Mouse (Mus musculus): Measurements from ENCODE around the gene Rpl29.

Gene Rpl29

DNA sequence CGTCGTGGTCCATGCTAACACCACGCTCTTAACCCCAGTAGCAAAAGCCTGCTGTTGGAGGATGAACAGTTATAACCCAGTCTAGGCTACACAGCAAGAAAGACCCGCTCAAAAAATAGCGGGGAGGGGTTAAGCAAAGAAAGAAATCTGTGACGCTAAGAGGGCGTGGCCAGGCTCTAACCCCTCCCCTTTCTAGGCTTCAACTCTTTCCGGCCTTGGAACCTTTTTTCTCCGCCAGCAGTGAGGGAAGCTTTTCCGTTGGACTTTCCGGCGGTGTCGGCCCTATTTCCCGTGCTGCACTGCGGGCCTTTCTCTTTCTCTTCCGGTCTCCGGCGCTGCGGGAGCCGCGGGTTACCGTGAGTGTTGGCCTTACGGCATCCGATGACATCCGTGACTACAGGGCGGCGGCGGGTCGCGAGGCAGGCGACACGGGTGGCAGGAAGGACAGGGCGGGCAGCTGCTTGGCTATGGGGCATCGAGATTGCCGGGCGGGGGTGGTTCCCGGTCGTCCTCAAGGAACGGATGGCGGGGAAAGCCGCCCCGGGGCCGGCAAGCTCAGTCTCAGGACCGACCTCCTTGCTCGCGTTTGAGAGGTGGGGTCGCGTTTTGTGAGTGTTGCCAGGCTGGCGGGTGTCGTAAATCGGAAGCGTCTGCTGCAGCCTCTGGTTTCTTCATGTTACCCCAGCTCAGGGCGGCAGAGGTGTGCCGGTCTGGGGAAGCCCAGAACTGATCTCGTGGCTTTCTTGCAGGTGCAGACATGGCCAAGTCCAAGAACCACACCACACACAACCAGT, at the start of gene Rpl29:
Gene Rpl29, plus strand, starts transcription at position 234 of the 794 bp plus-strand sequence.
- DNase-seq (ENCODE audit: low read depth), result peak; percentile 95

DNA sequence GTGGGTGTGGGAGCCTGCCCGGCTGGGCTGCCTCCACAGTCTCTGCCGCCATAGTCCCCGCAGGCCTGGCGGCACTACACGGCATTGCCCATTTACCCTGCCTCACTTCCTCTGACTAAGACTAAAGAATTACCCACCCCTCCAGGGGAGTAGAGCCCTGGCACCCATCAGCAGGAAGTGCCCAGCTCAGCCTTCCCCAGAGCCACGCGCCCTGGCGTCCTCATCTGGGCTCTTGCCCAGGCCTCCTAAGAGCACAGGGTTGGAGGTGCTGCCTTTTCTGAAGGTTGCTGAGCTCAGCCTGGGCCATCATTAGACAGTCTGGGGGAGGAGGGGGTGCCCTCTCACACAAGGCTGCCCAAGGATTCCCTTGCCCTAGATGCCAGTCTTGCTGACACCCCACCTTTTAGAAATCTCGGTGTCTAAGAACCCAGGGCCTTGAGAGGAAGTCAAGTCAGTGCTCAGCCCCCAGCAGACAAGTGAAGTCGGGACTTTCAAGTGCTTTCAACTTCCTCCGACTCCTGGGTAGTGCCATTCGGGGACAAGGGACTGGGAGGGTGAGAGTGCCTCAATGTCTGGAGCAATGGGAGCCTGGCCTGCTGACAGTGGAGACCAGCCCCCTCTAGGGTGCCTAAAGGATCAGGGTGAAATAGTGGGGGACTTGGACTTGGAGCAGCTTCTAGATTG, 42.9 kb upstream of the Rpl29 start:
- no peak for DNase-seq (ENCODE audit: low read depth)

DNA sequence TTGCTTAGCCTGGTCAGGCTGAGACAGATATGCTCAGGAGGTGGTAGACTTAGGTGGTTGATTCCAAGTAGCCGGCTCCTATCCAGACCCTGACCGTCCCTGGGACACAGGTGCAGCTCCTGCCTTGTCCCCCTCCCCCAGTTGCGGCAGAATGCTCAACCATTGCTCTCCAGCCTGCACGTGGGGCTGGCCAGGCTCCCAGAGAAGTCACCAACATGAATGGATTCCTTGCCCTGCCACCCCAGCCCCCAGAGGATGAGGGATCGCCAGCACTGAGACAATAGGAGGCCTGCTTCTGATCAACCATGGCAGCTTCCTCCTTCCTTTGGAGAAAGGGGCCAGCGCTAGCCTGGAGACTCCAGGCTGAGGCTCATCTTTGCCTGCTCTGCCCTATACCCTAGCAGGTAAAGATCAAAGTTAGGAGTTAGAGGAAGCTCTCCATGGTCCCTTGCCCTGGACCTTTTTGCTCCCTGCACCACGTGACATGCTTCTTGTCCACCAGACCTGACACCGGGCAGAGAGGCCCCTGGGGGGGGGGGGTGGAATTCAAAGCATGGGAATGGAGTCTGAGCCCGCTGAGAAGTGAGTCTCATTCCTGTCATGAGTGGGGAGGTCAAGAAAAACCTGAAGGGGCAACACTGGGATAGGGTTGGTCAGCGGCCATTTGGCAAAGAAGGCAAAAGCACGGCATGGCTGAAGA, 36.3 kb upstream of the Rpl29 start:
- DNase-seq (ENCODE audit: low read depth), result no peak

DNA sequence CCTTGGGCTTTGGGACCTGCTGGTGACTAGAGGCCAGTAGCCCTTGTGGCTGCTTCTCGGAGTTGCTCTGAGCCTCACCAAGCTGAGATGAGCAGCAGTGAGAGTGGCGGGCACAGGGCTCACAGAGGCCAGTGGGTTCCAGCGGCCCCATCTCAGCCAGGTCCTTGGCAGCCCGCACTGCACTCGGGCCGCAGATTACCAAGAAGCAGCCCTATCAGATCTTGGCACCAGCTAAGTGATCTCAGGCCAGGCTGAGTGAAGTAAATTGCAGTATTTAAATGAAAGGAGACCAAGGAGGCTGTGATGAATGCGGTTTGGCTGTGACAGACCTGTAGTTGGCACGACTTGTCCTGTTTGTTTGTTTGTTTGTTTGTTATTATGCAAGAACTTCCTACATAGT, 35.7 kb upstream of the Rpl29 start:
- DNase-seq (ENCODE audit: low read depth), result no peak

DNA sequence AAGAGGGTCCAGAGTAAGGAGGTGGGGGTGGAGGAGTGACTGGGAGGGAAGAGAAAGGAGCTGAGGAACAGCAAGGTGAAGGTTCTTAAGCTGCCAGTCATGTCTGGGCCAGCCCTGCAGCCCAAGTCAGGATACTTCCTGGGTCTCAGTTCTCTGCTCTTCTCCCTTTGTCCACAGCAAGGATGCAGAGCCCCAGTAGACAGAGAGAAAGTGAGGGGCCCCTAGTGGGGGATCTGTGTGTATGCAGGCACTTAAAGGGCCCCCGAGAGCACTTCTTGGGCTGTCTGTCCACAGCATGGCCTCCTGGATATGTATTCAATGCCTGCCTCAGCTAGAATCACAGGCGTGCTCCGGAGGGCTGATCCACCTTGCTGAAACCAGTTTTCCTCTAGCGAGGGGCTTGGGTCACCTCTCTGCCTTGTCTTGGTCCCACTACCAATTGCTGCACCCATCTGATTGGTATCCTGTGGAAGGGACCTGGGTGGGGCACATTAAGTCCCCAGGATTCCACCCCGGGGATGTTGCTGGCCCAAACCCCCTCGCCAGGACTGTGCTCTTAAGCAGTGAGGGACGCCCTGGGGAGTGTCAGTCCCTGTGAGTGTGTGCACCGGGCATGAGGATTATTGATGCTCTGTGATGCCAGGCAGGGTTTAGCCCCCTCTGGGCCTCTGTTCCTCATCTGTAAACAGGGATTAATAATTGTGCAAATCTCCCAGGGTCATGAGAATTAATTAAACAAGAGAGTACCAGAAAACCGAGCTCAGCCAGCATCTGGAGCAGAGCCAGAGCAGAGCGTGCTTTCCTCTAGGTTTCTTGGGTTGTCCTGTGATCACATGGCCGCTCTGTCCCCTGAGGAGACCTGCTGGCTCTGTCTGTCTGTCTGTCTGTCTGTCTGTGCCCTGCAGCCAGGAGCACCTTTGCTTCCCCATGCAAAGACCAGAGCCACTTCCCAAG, 34.3 kb upstream of the Rpl29 start:
- DNase-seq (ENCODE audit: low read depth), result no peak

DNA sequence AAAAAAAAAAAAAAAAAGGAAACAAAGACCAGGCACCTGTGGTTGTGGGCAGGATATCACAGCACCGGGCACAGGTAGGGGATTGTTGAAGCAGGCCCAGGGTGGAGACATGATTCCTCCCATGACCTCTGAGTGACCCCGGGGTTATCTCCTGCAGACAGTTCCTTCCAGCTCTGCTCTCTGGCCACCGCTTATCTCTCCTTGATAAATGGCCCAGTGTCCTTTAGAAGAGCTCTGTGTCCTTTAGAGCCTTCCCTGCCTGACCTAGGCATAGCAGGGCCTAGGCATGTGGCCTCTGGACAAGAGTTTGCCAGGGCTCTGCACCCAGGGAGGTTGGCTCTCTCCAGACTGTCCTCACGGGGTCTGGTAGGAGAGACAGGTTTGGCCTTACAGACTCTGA, 31.5 kb upstream of the Rpl29 start:
- DNase-seq (ENCODE audit: low read depth), result no peak

DNA sequence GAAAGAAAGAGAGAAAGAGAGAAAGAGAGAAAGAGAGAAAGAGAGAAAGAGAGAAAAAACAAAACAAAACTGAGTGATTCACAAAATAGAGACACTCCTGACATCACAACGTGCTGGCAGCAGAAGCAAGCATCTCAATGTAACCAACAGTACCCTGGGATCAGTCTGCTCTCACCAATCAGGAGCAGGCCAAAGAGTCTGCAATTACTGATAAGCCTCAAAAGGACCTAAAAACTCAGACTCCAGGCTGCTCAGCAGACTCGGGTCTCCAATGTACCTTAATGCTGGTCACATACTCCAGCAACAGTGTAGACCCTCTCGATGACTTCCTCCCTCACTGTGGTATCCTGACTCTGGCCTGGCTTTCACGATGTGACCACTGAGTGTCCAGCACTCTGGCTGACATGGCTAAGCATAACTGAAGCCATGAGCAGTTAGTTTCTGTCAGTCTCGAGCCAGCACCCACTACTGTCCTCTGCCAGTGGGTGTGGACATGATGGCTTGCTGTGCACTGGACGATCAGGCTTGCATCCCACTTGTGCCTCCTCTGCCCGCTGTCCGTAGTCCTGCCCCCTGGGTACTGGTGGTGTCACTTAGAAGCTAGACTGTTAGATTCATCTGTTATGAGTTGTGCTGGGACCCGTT, 30.5 kb upstream of the Rpl29 start:
- peak; percentile 79 for DNase-seq (ENCODE audit: low read depth)

DNA sequence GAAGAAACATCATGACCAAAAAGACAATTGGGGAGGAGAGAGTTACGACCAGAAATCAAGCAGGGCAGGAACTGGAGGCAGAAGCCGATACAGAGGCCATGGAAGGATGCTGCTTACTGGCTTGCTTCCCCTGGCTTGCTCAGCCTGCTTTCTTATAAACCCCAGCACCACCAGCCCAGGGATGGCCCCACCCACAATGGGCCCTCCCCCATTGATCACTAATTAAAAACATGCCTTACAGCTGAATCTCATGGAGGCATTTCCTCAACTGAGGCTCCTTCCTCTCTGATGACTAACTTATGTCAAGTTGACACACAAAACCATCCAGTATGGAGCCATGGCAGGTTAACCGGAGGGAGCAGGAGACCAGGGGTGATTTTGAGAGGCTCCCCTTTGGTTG, 29.4 kb upstream of the Rpl29 start:
- DNase-seq (ENCODE audit: low read depth), result no peak

DNA sequence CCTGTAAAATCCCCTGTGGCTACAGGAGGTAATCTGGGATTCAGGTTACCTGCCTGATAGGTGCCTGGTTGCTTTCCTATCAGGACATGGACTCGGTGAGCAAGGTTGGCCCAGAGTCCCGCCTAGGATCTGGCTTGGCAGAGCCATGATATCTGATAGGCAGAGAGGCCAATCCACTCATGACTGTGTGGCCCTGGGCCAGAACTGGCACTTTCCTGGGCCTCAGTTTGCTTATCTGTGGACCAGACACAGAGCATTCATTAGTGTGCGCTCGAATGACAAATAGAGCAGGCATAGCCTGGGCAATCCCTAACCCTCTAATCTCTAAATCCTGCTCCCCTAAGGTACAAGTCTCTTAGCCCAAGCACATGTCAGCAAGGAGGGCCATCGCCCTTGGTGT, 27.1 kb upstream of the Rpl29 start:
- DNase-seq (ENCODE audit: low read depth), result no peak

DNA sequence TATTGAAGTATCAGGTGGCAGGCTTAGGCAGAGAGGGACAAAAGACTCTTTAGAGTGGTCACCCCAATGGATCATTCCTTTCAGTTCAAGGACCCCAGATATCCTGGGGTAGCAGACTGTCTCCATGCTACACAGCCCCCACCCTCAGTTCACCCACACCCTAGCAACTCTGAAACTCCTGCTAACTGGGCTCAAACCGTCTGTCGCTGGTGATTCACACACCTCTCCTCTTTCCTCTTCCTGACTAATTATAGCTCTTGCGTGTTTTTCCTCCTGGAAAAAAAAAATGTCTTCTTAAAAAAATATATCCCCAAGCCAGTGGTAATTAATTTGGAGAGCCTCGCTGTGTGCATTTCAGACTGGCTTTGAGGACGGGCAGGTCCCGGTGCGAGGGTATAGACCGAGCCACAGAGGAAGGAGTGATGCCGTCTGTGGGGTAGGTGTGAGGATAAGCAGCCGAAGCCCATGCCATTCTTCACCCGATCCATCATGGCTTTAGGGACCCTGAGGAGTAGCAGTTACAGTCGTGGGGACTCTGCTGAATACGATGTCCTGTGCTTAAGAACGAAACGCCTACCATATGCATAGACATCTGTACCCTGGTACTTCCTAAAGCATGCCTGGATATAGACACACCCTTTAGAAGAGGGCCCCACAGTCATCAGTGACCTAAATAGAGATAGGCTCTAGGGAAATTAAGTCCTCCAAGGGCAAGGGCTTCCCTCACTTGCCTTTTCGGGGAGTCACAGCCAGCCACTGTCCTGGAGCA, 26.5 kb upstream of the Rpl29 start:
- DNase-seq (ENCODE audit: low read depth), result no peak

DNA sequence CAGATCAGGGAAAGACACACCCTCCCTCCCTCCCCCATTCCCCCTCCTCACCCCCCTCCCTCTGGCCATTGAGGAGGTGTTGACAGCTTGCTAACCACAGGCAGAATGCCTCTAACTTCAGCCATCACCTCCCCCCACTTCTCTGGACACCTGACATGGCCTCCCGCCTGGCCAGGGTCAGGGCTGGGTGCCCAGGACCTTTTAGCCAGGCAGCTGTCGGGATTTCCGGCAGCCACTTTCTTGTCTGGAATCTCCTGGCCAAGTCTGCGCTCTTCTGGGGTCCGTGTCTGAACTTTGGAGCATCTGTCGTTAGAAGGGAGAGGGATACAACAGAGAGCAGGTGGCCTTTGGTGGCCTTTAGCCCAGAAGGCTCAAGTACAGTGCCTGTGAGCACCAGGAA, 24.0 kb upstream of the Rpl29 start:
- DNase-seq (ENCODE audit: low read depth), result no peak

DNA sequence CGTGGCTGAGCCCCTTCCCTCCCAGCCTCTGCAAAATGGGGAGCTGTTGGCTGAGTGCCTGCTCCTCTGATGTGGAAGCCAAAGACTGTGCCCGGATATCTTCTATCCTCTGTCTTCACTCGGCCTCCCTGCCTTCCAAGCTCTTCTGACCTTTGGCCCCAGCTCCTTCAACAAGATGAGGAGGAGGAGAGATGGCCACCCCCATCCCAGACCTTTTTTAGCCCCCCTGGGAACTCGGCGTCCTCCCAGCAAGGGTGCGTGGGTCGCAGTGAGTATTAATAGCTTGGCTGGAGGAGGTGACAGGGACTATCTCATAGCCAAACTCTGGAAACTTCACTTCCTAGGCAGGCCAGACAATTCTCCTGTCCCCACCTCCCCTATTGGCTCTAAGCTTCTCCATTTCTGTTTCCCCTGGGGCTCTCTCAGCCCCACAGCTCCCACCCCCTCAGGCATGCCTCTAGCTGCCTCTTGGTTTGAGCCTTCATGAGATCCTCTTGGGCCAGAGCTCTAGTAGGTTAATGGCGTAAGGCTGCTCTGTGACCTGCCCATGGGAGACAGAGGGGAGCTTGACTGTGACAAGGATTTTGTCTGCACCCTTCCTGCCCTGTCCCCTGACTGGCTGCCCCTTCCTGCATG, 22.7 kb upstream of the Rpl29 start:
- DNase-seq (ENCODE audit: low read depth), result no peak

DNA sequence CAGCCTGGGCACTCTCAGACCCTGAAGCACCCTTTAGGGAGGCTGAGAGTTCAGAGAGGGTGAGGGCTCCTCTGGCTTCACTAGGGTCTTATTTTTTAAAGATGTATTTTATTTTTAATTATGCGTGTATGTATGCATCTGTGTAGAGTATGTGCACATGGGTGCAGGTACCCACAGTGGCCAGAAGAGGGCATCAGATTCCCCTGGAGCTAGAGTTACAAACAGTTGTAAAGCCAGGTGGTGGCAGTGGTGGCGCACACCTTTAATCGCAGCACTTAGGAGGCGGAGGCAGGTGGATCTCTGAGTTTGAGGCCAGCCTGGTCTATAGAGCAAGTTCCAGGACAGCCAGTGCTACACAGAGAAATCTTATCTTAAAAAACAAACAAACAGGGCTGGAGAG, 20.2 kb upstream of the Rpl29 start:
- no peak for DNase-seq (ENCODE audit: low read depth)

DNA sequence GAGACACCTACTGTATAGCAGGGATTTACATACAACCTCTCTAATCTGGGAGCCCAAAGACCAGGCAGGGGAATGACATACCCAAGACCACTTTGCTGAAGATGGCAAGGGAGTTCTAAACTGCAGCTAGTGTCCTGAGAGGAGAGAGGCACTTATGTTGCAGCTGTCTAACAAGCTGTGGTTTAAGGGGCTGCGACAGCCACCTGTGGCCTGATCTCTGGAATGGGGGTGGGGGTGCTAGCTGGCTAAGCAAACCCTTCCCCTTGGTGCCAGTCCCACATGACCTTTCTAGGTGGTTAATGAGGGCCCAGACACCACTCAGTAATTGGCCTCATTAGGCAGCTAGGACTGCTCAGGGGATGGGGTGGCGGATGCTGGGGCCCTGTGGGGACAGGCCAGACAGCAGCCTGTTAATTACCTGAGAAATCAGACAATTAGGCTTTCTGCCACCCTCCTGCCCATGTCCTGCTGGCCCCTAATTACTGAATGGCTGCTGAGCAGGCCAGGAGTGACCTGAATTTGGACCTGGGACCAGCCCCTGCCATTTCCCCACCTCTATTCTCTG, 19.1 kb upstream of the Rpl29 start:
- DNase-seq (ENCODE audit: low read depth), result no peak

DNA sequence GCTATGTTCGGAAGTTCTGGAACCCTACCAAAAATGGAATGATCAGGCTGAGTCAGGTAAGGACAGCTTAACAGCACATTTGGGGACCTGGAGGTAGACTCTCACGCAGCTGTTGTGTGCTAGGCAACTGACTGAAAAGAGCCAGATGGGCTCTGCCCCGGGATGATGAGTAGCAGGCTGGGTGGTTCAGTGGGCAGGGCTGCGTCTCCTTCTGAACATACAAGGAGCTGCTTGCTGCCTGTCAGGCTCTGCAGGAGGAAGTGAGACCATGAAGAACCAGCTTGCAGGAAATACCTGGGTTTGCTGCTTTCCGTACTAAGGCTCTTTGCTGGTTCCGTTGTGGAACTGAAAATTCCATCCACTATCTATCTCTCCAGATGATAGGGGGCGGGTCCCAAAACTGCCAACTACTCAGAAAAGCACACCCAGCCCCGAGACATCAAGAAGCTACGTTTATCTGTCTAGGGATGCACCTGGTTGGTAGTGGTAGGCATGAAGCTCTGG, 18.1 kb upstream of the Rpl29 start:
- no peak for DNase-seq (ENCODE audit: low read depth)

DNA sequence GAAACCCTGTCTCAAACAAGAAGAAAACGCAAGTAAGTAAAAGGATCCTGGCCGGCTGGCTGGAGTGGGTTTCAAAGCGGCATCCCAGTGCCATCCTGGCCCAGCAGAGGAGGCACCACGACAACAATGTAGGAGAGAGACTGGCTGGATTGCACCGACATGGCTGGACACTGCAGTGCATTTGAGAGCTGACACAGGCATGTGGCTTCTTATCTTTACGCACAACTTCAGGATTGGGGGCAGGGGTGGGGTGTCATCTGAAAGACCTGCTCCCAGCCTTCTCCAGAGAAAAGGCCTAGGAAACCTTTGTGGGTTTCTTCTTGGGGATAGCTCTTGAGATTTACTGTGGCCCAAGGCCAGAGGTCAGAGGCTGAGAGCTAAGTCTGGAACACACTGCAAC, 17.5 kb upstream of the Rpl29 start:
- no peak for DNase-seq (ENCODE audit: low read depth)

DNA sequence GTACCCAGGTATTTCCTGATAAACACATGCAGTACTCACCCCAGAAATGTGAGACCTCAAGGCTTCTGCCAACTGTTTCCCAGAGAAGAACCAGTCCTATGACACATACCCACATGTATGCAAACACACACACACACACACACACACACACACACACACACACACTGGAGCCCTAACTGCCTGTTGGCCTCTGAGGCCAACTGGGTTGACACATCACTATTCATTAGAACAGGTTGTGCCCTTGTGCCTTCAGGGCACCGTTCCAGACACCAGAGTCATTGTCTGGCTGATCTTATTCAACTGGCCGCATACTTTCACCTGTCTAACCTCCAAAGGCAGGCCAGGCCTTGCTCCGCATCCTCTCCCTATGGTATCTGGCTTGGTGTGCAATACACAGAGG, 17.0 kb upstream of the Rpl29 start:
- DNase-seq (ENCODE audit: low read depth), result no peak

DNA sequence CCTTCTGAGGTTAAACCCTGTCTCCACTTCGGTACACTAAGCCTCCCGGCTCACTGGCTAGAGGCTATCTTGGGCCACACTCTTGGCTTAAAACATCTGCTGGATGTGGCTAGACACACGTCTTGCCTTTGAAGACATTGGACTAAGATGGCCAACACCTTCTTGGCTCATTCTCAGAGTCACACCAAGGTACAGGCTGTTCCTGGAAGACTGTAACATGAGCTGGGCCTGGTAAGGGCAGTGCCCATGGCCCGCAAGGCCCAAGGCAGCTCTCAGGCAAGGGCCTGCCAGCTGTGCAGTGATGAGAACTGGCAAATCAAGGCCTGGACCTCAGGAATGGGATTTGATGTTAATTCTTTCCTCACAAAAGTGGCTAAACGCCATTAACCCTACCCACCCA, 15.6 kb upstream of the Rpl29 start:
- no peak for DNase-seq (ENCODE audit: low read depth)

DNA sequence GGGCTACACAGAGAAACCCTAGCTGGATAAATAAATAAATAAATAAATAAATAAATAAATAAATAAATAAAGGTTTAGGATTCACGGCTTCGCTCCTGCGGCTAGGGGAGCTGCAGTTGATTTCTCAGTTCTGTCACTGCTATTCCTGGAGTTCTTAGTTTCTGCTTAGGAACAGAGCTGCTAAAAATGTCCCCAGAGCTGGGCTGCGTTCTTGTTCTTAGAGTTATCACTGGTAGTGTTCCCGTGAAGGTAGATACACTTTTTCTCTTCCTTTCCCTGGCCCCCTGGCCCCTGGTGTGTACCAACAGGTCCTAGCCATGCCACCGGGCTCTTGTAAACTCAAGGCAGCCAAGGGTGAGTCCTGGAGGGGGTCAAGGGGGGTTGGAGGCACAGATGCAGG, 12.4 kb upstream of the Rpl29 start:
- DNase-seq (ENCODE audit: low read depth), result no peak

Data from c-Kit-positive CD71-positive TER-119-negative erythroid progenitor cells, embryonic 14.5 days (primary cell).